Mouse (Mus musculus) gastrocnemius, adult 2 months (tissue): ENCODE results near the gene Wnt3. TPM values are rescaled to one million over a fixed set of nuclear protein-coding genes. Genes with fewer than 3 reads are reported as not detected.

ENCODE experiments used
- DNase-seq: peaks from one replicate; pipeline ENCODE4 v3.0.0; 2022
- H3K27ac ChIP-seq: fragments of 200-600 bp; 2 replicates; pipeline ENCODE4 v1.8.1; 2022; ENCODE audit warnings: mild to moderate bottlenecking
- H3K4me3 ChIP-seq: fragments of 200-600 bp; 2 replicates; pipeline ENCODE4 v1.8.1; 2022; ENCODE audit warnings: mild to moderate bottlenecking, moderate library complexity
- CTCF ChIP-seq: fragments of 200-600 bp; IDR thresholded peaks from 2 replicates; pipeline ENCODE4 v1.8.1; 2022; ENCODE audit warnings: antibody characterized with exemption, mild to moderate bottlenecking, moderate library complexity
- intact Hi-C: fragments of 180-260 bp; cut with DNase I; formaldehyde crosslinking; loops from one replicate; pipeline ENCODE4 v1.15.1; 2025
- total RNA-seq, 2 experiments: library from RNA; stranded (reverse); gene quantifications; 2 replicates each; pipeline ENCODE4 v1.2.3; 2021

Gene Wnt3
- total RNA-seq, 2 experiments from 2014 or later, result 0.08 TPM; not detected in 1

- no peak for TF ChIP-seq CTCF
- no peak for DNase-seq
- intact Hi-C loops, result no loop called here
Observed at GRCm38 (mm10) chr11:103830476-103830875, 56.5 kb downstream of the Wnt3 start.

GRCm38 (mm10) chr11:103831766-103832165 lies 57.8 kb downstream of the Wnt3 start:
- Histone ChIP-seq H3K27ac (no peak overlapping the region), H3K4me3 (no peak overlapping the region)
- intact Hi-C loops, result no loop called here
- DNase-seq, result no peak
- TF ChIP-seq CTCF, result no peak

More at GRCm38 (mm10) chr11:103830476-103830875, 56.5 kb downstream of the Wnt3 start:
- no peak overlapping the region for H3K4me3 ChIP-seq
- no peak overlapping the region for H3K27ac ChIP-seq

GRCm38 (mm10) chr11:103832331-103832730 lies 58.4 kb downstream of the Wnt3 start:
- intact Hi-C loops, result no loop called here
- Histone ChIP-seq H3K27ac (no peak overlapping the region), H3K4me3 (no peak overlapping the region)
- DNase-seq, result no peak
- TF ChIP-seq CTCF, result no peak

- no peak for DNase-seq
- no peak for TF ChIP-seq CTCF
- Histone ChIP-seq H3K27ac (no peak overlapping the region), H3K4me3 (no peak overlapping the region)
- intact Hi-C loops, result no loop called here
Observed at GRCm38 (mm10) chr11:103838955-103839354, 65.0 kb downstream of the Wnt3 start.

GRCm38 (mm10) chr11:103840834-103841233 lies 66.9 kb downstream of the Wnt3 start:
- H3K4me3 ChIP-seq, result no peak overlapping the region
- intact Hi-C loops, result no loop called here
- no peak overlapping the region for H3K27ac ChIP-seq
- no peak for TF ChIP-seq CTCF
- DNase-seq, result no peak

- TF ChIP-seq CTCF, result no peak
- DNase-seq, result no peak
- Histone ChIP-seq H3K4me3 (no peak overlapping the region), H3K27ac (no peak overlapping the region)
- intact Hi-C loops, result no loop called here
Observed at GRCm38 (mm10) chr11:103848287-103848686, 74.3 kb downstream of the Wnt3 start.

- DNase-seq, result no peak
- Histone ChIP-seq H3K4me3 (no peak overlapping the region), H3K27ac (no peak overlapping the region)
- intact Hi-C loops, result no loop called here
- no peak for TF ChIP-seq CTCF
Observed at GRCm38 (mm10) chr11:103852590-103853283, 78.8 kb downstream of the Wnt3 start.

- intact Hi-C loops, result no loop called here
- no peak overlapping the region for H3K4me3 ChIP-seq
- TF ChIP-seq CTCF, result no peak
- H3K27ac ChIP-seq, result no peak overlapping the region
- no peak for DNase-seq
Observed at GRCm38 (mm10) chr11:103853284-103853920, 79.5 kb downstream of the Wnt3 start.

- no peak overlapping the region for H3K4me3 ChIP-seq
- no peak for TF ChIP-seq CTCF
- intact Hi-C loops, result no loop called here
- H3K27ac ChIP-seq, result no peak overlapping the region
- no peak for DNase-seq
Observed at GRCm38 (mm10) chr11:103854294-103854693, 80.3 kb downstream of the Wnt3 start.

GRCm38 (mm10) chr11:103856641-103857040 lies 82.7 kb downstream of the Wnt3 start:
- no peak for DNase-seq

GRCm38 (mm10) chr11:103858760-103859159 lies 84.8 kb downstream of the Wnt3 start:
- intact Hi-C loops, result no loop called here
- H3K4me3 ChIP-seq, result no peak overlapping the region

More at GRCm38 (mm10) chr11:103856641-103857040, 82.7 kb downstream of the Wnt3 start:
- TF ChIP-seq CTCF, result no peak
- intact Hi-C loops, result no loop called here
- no peak overlapping the region for H3K27ac ChIP-seq
- H3K4me3 ChIP-seq, result no peak overlapping the region

GRCm38 (mm10) chr11:103859933-103860610 lies 86.1 kb downstream of the Wnt3 start:
- TF ChIP-seq CTCF, result no peak
- intact Hi-C loops, result no loop called here
- DNase-seq, result no peak
- Histone ChIP-seq H3K27ac (no peak overlapping the region), H3K4me3 (no peak overlapping the region)

More at GRCm38 (mm10) chr11:103858760-103859159, 84.8 kb downstream of the Wnt3 start:
- no peak overlapping the region for H3K27ac ChIP-seq
- TF ChIP-seq CTCF, result no peak
- DNase-seq, result no peak

GRCm38 (mm10) chr11:103862951-103863350 lies 89.0 kb downstream of the Wnt3 start:
- H3K4me3 ChIP-seq, result no peak overlapping the region
- TF ChIP-seq CTCF, result no peak
- no peak for DNase-seq
- no peak overlapping the region for H3K27ac ChIP-seq
- intact Hi-C loops, result no loop called here
